Mouse (Mus musculus): ENCODE data around the gene Fcgrt.

Fcgrt gene

DNA sequence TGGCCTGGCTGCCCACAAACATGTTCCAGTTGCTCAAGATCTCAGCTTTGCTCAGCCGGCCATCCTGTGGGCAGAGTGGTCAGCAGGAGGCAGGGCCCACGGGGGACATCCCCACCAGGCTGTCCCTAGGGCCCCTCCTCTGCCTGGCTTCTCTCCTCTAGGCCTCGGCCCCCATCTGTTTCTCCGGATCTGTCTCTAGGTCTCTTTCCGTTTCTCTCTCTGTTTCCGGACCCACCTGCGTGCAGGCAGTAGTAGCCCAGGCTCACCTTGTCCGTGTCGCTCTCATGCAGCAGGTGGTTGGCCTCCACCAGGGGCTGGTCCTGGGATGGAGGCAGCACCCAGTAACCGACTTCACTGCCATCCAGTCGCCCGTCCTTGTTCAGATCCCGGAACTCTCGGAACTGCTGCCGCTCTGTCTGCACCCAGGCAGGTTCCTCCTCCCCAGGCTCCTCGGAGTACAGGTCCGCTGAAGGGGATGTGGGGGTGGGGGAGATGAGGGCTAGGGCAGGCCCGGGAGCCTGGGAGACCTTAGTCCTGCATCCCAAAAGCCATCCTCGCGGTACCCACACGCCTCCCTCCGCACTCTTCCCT is 20.3 kb downstream of the Fcgrt start:
- DNase-seq (ENCODE audit: low spot score) = no peak

DNA sequence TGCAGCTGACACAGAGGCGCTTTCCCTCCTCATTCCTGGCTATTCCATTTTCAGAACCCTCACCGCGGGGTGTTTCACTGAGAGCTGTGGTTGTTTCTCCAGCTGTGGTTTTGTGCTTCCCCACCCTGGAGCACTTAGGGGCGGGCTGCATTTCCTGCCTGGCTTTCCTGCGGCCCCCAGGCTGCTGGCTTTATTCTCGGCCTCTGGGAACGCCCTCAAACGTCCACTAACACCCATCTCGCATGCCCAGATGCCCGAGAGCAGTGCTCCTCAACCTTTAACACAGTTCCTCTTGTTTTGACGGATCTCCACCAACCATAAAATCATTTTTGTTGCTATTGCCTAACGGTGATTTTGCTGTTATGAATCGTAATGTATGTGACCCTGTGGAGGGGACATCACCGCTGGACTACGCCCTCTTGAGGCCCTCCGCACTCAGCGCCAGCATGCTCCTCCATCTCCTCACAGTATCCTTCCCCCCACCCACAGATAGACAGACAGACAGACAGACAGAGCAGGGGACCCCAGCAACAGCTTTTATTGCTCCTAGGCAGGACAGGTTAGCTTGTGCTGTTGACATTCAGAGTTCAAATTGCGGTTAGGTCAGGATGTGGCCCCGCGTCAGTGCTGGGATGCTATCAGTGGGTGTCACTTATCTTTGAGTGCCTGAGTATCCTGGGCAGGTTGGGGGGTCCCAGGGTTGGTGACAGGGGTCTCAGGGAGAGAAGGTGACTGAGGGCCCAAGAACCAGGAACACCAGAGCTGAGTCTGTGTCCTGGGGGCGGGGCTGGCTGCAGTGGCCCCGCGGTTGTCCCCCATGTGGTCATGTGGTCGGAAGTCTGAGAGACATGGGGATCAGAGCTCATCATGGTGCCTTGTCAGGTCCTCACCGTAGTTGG is 21.0 kb downstream of the Fcgrt start:
- no peak for DNase-seq (ENCODE audit: low spot score)

DNA sequence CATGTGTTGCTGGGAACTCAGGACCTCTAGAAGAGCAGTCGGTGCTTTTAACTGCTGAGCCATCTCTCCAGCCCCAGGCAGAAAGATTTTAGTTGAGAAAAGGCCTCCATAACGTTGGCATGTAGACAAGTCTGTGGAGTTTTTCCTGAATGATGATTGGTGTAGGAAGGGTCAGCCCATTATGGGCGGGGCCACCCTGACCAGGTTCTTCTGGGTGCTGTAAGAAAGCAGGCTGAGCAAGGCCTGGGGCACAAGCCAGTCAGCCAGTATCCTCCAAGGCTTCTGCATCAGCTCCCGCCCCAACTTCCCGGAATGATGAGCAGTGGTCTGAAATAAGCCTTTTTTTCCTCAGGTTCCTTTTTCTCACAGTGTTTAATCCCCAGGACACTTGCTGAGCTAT is 22.6 kb downstream of the Fcgrt start:
- DNase-seq (ENCODE audit: low spot score) = no peak

DNA sequence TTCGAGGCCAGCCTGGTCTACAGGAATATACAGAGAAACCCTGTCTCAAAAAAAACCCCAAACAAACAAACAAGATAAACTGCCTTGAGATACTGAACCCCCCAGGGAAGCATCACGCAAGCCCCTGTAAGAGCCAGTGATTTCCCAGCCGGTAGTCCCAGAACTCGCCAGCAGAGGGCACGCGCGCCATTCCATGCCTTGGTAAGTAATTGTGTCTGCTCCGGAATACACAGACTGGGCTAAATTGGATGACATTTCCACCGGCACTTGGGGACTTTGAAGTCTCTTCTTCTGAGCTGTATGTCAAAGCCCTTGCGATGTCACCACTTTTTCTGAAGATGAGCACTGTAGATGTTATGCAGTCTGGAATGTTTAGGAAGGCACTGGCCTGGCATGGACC is 23.8 kb downstream of the Fcgrt start:
- DNase-seq (ENCODE audit: low spot score) = peak; percentile 97

DNA sequence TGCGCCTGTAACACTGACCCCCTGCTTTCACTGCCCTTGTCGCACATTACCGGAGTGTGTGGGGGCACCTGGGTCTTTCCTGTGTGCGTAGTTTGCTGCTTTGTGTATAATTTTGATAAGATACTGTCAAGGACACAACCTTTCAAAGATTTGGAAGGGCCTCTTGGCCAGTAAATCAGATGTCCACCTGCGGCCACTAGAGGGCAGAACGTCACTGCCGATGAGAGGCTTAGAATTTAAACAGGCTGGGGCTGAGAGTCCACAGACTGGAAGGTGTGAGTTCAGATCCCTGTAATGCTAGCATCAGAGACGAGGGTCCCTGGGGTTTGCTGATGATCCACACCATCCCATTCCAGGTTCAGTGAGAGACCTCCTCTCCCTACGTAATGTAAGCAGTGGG is 25.1 kb downstream of the Fcgrt start:
- DNase-seq (ENCODE audit: low spot score) = peak; percentile 80

DNA sequence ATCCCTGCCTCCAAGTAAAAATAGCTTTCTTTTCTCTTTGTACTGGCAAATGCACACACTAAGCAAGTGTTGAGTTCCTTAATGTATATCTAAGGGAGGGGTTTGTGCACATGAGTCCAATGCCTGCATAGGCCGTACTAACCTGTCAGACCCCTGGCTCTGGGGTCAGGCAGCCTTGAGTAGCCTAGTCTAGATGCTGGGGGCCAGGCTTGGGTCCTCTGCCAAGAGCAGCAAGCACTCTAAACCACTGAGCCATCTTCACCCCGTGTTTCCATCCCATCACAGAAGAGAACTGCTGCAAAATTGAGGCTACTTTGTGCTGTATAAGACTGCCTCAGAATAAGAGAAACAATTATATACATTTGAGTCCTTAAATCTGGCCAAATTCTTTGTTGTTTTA is 25.8 kb downstream of the Fcgrt start:
- no peak for DNase-seq (ENCODE audit: low spot score)

DNA sequence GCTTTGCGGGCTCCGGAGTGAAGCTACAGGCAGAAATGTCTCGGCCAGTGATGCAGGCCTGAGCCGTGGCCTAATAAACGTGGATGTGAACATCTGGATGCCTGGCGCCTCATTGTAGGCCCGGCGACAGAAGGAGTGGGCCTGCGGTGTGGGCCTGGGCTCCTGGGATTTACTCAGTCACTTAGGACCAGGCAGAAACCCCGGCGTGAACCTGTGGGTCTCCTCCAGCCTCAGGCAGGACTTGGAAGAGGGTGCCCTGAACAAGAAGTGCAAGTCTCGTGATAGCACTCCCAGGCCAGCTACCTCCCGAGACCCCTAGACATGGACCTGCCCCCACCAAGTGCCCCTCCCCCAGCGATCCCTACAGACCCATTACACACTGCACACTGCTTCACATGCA is 26.3 kb downstream of the Fcgrt start:
- DNase-seq (ENCODE audit: low spot score) = no peak

DNA sequence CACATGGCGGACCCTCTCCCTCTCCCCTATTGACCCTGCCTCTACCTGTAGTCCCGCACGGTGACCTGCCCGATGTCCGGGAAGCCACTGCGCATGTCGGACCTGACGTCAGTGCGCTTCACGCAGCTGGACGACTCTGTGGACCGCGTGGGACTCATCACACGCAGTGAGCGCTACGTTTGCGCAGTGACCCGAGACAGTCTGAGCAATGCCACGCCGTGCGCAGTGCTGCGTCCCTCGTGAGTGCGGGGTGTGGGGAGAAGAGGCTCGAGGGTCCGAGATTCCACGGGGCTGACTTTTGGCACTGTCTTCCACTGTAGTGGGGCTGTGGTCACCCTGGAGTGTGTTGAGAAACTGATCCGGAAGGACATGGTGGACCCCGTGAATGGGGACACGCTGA is 27.1 kb downstream of the Fcgrt start:
- no peak for DNase-seq (ENCODE audit: low spot score)

DNA sequence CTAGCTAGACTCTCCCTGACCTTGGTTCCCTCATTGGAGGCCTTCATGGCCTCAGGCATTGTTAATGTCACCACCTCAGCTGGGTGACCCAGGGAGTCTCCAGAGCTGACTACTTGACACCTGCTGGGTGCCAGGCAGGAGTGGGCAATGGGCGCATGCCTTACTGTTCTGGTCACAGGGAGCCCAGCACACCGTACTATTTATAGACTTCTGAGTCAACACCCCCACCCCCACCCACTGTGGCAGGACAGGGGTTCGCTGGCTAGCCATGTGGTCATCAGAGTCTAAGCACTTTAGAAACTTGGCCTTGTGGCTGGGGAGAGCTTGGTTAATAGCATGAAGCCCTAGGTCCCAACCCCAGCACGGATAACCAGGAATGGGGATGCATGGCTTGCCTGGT is 28.2 kb downstream of the Fcgrt start:
- no peak for DNase-seq (ENCODE audit: low spot score)

DNA sequence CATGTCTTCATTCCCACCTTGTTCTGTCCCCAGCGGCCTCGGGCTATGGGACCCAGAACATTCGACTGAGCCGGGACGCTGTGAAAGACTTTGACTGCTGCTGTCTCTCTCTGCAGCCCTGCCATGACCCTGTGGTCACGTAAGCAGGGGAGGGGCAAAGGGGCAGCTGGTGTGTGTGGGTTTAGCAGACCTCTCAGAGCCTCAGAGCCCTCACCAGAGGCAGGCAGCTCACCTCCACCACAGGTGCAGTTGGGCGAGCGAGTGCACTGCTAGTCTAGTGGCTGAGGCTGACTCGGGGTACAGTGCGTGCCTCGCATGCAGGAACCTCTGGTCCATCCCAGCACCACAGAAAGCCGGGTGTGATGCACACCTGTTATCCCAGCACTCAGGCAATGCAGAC is 29.7 kb downstream of the Fcgrt start:
- no peak for DNase-seq (ENCODE audit: low spot score)

DNA sequence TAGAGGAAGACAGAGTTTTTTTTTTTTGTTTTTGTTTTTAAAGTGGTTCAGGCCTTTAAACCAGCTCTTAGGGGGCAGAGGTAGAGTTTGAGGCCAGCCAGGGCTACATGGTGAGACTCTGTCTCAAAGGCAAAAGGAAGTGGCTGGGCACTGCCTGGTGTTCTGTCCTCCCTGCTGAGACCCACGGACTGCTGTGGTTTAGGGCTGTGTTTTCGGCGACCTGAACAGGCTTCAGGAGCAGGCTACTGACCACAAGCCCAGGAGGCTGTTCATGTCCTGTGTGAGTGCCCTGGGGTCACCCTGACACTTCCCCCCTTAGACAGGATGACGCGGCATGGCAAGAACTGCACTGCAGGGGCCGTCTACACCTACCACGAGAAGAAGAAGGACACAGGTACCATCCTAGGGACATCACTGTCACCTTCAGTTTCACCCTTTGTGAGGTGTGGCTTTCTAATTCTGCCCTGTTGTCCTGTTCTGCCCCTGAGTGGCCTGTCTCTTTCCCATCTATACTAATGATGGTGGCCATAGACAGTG is 30.4 kb downstream of the Fcgrt start:
- no peak for DNase-seq (ENCODE audit: low spot score)

DNA sequence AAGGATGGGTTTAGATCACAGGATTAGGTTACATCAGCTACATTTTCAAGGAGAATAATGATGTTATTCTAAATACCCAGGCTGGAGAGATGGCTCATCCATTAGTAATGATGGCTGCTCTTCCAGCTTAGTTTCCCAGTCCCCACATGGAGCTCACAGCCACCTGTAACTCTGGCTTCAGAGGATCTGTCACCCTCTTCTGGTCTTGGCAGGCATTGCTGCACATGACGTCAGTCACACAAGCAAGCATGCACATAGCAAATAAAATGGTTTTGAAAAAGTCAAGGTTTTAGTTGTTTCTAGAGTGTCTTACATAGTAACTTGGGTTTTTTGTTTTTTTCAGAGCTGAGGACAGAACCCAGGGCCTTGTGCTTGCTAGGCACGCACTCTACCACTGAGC is 31.4 kb downstream of the Fcgrt start:
- no peak for DNase-seq (ENCODE audit: low spot score)

DNA sequence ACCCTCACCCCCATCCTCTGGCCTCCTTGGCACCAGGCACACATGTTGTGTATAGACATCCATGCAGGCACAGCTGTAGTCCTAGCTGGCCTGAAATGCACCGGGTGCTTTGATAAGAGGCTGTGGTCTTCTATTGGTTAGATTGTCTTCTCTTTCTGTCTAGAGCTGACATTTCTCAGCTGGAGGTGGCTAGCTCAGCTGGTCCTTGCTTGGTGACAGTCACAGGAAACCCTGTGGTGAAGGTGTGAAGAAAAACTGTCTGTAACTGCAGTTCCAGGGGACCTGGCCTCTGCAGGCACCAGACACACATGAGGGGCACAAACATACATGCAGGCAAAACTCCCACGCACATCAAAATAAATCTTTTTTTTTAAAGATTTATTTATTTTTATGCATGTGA is 34.0 kb downstream of the Fcgrt start:
- DNase-seq (ENCODE audit: low spot score) = no peak

DNA sequence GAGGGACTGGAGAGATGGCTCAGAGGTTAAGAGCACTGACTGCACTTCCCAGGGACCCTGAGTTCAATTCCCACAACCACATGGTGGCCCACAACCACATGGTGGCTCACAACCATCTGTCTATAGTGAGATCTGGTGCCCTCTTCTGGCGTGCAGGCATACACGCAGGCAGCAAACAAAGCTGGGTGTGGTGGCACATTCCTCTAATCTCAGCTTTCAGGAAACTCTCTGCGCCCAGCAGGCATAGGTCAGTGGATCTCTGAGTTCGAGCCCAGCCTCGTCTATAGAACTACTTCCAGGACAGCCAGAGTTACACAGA is 35.7 kb downstream of the Fcgrt start:
- peak; percentile 60 for DNase-seq (ENCODE audit: low spot score)

DNA sequence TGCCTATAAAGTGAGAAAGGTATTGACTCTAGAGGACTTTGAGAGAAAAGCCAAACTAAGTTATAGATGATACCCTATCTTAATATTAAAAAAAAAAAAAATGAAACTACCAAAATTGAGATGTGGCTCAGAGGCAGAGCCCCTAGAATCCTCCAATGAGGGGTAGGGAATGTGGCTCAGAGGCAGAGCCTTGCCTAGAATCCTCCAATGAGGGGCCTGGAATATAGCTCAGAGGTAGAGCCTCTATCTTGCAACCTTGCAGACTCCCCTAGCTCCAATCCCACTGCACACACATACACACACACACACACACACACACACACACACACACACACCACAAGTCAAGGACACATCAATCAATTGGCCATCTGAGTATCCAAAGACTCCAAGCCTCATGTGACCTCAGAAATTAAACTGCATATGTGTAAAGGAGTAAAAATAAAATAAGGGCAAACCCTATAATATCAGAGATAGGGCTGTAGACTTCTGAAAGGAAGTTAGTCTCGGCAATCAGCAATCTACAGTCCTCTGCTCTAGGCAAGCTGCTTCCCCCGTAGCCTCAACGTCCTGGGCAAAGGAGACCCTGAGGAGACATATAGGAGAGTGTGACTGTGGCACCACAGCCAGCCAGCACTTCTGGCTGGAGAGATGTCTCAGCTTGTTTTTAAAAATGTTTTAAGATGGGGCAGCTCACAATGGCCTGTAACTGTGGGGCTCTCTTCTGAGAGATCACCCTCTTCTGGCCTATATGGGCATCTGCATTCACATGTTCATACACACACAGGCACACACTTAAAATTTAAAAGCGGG is 36.3 kb downstream of the Fcgrt start:
- DNase-seq (ENCODE audit: low spot score) = no peak

DNA sequence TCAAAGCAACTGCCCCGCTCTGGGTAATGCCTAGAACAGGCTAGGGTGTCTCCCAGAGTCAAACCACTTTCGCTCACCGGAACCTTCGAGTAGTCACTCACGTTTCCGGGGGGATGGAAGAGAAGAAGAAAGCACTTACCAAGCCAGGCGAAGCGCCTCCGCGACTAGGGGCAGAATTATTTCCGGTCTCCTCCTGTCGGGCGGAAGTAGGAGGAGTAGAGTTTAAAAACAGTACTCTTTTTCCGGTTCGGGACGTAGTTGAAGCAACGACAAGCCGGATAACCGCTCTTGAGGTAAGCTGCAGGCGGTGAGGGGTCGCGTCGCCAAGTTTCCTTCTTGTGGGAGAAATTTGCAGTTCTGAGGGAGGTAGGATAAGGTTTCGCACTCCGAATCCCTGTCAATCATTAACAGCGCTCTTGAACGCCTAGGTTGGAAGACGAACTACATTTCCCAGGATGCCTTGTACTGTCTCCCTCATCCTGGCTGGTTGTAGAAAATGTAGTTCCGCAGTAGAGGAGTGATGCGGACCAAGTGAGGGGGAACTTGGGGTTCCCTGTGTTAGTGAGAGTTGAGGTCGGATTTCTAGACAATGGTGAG is 41.3 kb downstream of the Fcgrt start, which contains the start of the genes Nosip and Prrg2:
Nosip (plus strand) TSS at position 191 of the 597 bp plus-strand sequence.
Prrg2 (minus strand) TSS at position 439 of the 597 bp plus-strand sequence.
- DNase-seq (ENCODE audit: low spot score) = peak; percentile 97

DNA sequence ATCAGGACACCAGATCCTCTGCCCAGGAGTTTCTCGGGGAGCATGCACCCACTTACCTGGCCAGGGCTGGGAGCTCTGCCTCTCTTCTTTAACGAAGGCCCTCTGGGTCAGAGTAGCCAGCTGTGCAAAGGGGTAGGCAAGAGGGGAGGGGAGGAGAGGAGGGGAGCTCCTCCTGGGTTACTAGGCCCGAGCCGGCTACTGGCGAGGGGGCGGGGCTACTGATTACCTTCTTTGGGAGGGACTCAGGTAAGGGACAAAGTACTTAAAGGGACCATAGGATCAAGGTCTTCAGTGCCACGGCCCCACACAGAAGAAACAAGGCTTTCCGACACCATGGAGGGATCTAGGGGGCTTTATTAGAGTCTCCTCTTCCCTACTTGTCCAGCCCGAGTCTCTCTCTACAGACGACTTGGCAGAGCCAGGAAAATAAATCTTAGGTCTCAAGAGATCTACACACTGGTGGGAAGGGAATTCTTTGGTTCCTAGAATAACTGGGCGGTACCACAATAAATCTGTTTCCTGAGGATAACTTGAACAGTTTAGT is 42.0 kb downstream of the Fcgrt start:
- no peak for DNase-seq (ENCODE audit: low spot score)

DNA sequence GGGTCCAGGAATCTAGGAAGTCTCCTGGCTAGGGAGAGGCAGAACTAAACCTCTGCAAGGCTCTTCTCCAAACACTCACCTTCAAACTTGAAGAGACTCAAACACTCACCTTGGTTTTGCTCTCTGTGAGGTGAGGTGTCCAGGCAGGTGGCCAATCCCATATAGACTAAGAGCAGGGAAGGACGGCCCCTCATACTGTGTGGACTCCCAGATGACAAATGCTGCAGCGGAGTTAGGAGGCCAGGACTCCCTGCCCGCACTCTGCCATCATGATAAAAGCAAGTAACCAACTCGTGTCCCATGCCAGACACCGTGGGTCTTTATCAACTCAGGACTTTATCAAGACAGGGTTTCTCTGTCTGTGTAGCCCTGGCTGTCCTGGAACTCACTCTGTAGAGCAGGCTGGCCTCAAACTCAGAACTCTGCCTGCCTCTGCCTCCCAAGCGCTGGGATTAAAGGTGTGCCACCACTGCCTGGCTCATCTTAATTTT is 43.0 kb downstream of the Fcgrt start:
- no peak for DNase-seq (ENCODE audit: low spot score)

DNA sequence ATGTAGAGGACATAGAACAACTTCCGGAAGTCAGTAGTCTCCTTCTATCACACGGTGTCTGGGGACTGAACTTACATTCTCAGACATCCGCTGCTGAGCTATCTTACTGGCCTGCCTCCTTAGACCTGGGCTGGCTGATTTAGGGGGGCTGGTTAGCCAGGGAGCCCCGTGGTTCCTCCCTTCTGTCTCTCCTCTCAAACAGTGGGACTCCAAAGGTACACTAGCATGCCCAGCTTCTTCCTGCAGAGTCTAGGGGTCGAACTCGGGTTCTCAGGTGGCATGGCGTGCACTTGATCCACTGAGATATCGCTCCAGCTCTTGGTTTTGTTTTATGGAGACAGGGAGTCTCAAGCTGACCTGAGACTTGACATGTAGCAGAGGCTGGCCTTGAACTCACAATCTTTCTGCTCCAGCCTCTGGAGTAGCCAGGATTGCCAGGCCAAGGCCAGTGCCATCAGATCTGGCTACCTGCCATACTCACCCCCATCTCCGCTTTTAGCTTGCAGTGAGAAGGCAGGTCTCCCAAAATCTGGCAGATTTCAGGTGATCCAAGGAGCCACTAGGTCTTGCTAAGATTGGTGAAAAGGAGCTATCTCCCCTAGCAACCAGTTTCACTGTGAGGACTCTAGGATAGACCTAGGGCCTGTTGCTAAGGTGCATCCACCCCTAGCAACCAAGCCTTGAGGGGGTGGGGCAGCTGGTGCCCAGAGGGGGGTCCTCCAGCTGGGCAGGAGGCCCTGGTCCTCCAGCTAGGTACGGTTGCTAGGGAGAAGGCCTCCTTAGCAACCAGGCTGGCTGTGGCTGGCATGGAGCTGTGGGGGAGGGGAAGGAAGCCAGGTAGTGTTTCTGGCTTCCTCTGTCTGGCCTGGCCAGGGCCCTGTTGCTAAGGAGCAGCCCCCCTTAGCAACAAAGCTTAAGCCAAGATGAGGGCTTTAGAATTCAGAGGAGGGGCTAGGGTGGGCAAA is 44.8 kb downstream of the Fcgrt start:
- DNase-seq (ENCODE audit: low spot score) = peak; percentile 33

DNA sequence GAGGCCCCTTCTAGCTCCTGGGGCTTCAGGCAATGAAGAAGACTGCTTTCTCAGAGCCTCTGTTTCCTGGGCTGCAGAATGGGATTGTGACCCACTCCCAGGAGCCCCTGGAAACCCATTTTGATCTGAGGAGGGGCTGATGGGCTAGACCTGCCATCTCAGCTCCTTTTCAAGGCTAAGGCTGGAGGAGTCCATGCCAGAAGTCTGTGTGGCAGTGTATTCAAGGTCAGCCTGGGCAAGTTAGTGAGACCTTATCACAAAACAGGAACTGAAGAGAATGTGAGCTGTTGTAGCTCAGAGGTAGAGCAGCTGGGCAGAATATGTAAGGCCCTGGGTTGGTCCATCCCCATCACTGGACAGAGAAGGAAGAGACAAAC is 46.7 kb downstream of the Fcgrt start:
- no peak for DNase-seq (ENCODE audit: low spot score)

Measured in retina, embryonic 14.5 days (tissue).